ENCODE assay signal across 8 mouse cellular contexts in genomic region chrX:9200380-9200917, GRCm38 (mm10). TPM values are rescaled to one million over a fixed set of nuclear protein-coding genes. Genes with fewer than 3 reads are reported as not detected.
DNase-seq lines count a peak whose midpoint lies in the region; ATAC-seq and TF ChIP-seq lines count a peak whose summit lies in the region.

No protein-coding gene starts in this region.

- no peak overlapping the region for H3K27ac ChIP-seq in heart, embryonic 14.5 days (replicated peaks in 1 of 2; ENCODE audit: control insufficient read depth in 1 of 2, insufficient read depth in 1 of 2, low read depth in 2 of 2, low read length in 2 of 2)
- H3K27ac ChIP-seq in kidney, postnatal 0 days: no peak overlapping the region
- no peak overlapping the region for H3K27ac ChIP-seq in spleen, adult 2 months (ENCODE audit: insufficient read depth, low read length)

- no peak for TF ChIP-seq POLR2A in spleen, adult 2 months (IDR thresholded peaks at IDR 0.05; ENCODE audit: low read depth, low read length)

- H3K4me2 ChIP-seq in heart, embryonic 14.5 days (ENCODE audit: low read length): peak overlapping the region; percentile 76
- peak overlapping the region; percentile 65 for H3K4me2 ChIP-seq in kidney, postnatal 0 days (ENCODE audit: low read length)

- H3K36me3 ChIP-seq in C2C12 (ENCODE audit: control insufficient read depth, insufficient read depth): no peaks in the 10 kb centered on the region
- no peaks in the 10 kb centered on the region for H3K36me3 ChIP-seq in heart, embryonic 14.5 days (ENCODE audit: control insufficient read depth, insufficient read depth, low read length)
- H3K36me3 ChIP-seq in kidney, postnatal 0 days (ENCODE audit: insufficient read depth, low read length): no peaks in the 10 kb centered on the region
- no peaks in the 10 kb centered on the region for H3K36me3 ChIP-seq in spleen, adult 2 months (ENCODE audit: control insufficient read depth, insufficient read depth, low read length)

- peak; percentile 81 for TF ChIP-seq CTCF in C2C12 (IDR thresholded peaks at IDR 0.05; ENCODE audit: control insufficient read depth, insufficient read depth, insufficient read length)
- TF ChIP-seq CTCF in kidney, postnatal 0 days (IDR thresholded peaks at IDR 0.05; ENCODE audit: low read depth): peak; percentile 44; the same call in 1 of the 2 replicates
- TF ChIP-seq CTCF in spleen, adult 2 months (IDR thresholded peaks at IDR 0.05; ENCODE audit: extremely low read depth, insufficient read depth, insufficient read length, insufficient replicate concordance): no peak

- H3K4me3 ChIP-seq in C2C12 (ENCODE audit: insufficient read depth, poor library complexity, severe bottlenecking): peak overlapping the region; percentile 36
- peak overlapping the region; percentile 47 to 52 for H3K4me3 ChIP-seq in heart, embryonic 14.5 days (ENCODE audit: control insufficient read depth in 1 of 2, insufficient read depth in 1 of 2, low read depth in 1 of 2, low read length in 2 of 2)
- H3K4me3 ChIP-seq in kidney, postnatal 0 days (replicated peaks; ENCODE audit: low read depth, low read length): peak overlapping the region; percentile 36
- H3K4me3 ChIP-seq in spleen, adult 2 months (ENCODE audit: extremely low read depth, insufficient read depth, insufficient read length): peak overlapping the region; percentile 48

- no peaks in the 10 kb centered on the region for H3K9me3 ChIP-seq in heart, embryonic 14.5 days (ENCODE audit: control insufficient read depth, low read length)
- no peaks in the 10 kb centered on the region for H3K9me3 ChIP-seq in kidney, postnatal 0 days (replicated peaks; ENCODE audit: low read length)

- peak overlapping the region; percentile 62 for H3K9ac ChIP-seq in heart, embryonic 14.5 days (ENCODE audit: low read length)
- H3K9ac ChIP-seq in kidney, postnatal 0 days (ENCODE audit: low read depth, low read length): 0 out of 2 replicates have a peak overlapping the region, but pooled peaks have one; percentile 37

- peaks cover 0 to 3% of the 10 kb centered on the region in 2 experiments; a peak in 2 of 4 replicates for H3K4me1 ChIP-seq in heart, embryonic 14.5 days (ENCODE audit: control insufficient read depth in 2 of 2, insufficient read depth in 2 of 2, low read length in 2 of 2)
- H3K4me1 ChIP-seq in kidney, postnatal 0 days (replicated peaks; ENCODE audit: insufficient read depth, low read length): no peaks in the 10 kb centered on the region
- H3K4me1 ChIP-seq in spleen, adult 2 months (ENCODE audit: control insufficient read depth, insufficient read depth, insufficient read length): peaks cover 8% of the 10 kb centered on the region

- peak overlapping the region; percentile 77 for H3ac ChIP-seq in C2C12 (ENCODE audit: control insufficient read depth, insufficient read length, low read depth)

- peak; percentile 73 for ATAC-seq in activated CD4-positive, CD25-positive, alpha-beta regulatory T cell, adult 4 months
- ATAC-seq in heart, embryonic 14.5 days (ENCODE audit: insufficient number of reproducible peaks, insufficient read depth, low FRiP score, low read depth): no peak
- ATAC-seq in kidney, postnatal 0 days (replicated peaks; ENCODE audit: low FRiP score, low read depth): peak; percentile 73

- peak; percentile 22 for DNase-seq in embryo, embryonic 10 days (ENCODE audit: low spot score)
- peak; percentile 34 for DNase-seq in kidney, postnatal 0 days (ENCODE audit: low spot score)
- peak; percentile 59 to 68 for DNase-seq in lung, postnatal 4 days
- peak in 1 of 2 experiments; percentile 14 for DNase-seq in spleen, adult 2 months (ENCODE audit: low read depth in 1 of 2, low spot score in 2 of 2)
- DNase-seq in layer of hippocampus, postnatal 14 days (ENCODE audit: low spot score in 2 of 2): no peak

- peaks cover 7% of the 10 kb centered on the region for H3K79me3 ChIP-seq in C2C12 (ENCODE audit: low read depth)

- WGBS in heart, embryonic 14.5 days: 14% methylated on average over 66 of the region's 72 CpGs
- 32% methylated on average over 59 of the region's 72 CpGs for WGBS in kidney, postnatal 0 days
- 25% methylated on average over 69 of the region's 72 CpGs for WGBS in spleen, adult 2 months

- no peaks in the 10 kb centered on the region for H3K27me3 ChIP-seq in C2C12 (ENCODE audit: control insufficient read depth, insufficient read depth, insufficient read length)
- no peaks in the 10 kb centered on the region for H3K27me3 ChIP-seq in heart, embryonic 14.5 days (ENCODE audit: control insufficient read depth, insufficient read depth, low read length)
- no peaks in the 10 kb centered on the region for H3K27me3 ChIP-seq in kidney, postnatal 0 days (ENCODE audit: insufficient read depth, low read length)
- H3K27me3 ChIP-seq in spleen, adult 2 months (ENCODE audit: control insufficient read depth, insufficient read depth, low read length): peaks cover 5% of the 10 kb centered on the region; the same call in 1 of the 2 replicates

- peaks cover 7% of the 10 kb centered on the region for H3K79me2 ChIP-seq in C2C12 (ENCODE audit: control insufficient read depth, insufficient read depth)

TF ChIP-seq in C2C12, 6 proteins besides CTCF, POLR2A, EP300 and RAD21:
- no peak for TF ChIP-seq MYOG (IDR thresholded peaks at IDR 0.05; ENCODE audit: control insufficient read depth, extremely low read depth, insufficient read length)
- no peak for TF ChIP-seq FOSL1 (IDR thresholded peaks at IDR 0.05; ENCODE audit: insufficient read depth, low read length, poor library complexity, severe bottlenecking)
- no peak for TF ChIP-seq MYOD1 (IDR thresholded peaks at IDR 0.05; ENCODE audit: control insufficient read depth, insufficient read length, low read depth)
- no peak for TF ChIP-seq MAX (IDR thresholded peaks at IDR 0.05)
- TF ChIP-seq CEBPB (IDR thresholded peaks at IDR 0.05; ENCODE audit: low read depth): no peak
- no peak for TF ChIP-seq USF1 (IDR thresholded peaks at IDR 0.05; ENCODE audit: low read depth)

RNA-seq across cellular contexts. Expression of gene Lancl3, which starts 0.7 kb away (rescaled TPM):
- 1.3 TPM for polyA plus RNA-seq in C2C12 (2012; fragmentation: generic; extraction: Trizol)
- polyA plus RNA-seq in activated CD4-positive, CD25-positive, alpha-beta regulatory T cell, adult 4 months (2017; shearing (Covaris generic)): 1 to 10 TPM in 1 of 2 experiments, under 1 TPM in 1; 0.74 to 1.8 TPM
- 0.94 and 1.1 TPM in 2 replicates for polyA plus RNA-seq in heart, embryonic 14.5 days (2014; fragmentation: Nextera tagmentation; extraction: Ambion mirVana)
- polyA plus RNA-seq in kidney, postnatal 0 days (2015; fragmentation: Nextera tagmentation; extraction: Ambion mirVana): 0.71 and 0.82 TPM in 2 replicates
- 0.15 and 0.34 TPM in 2 replicates for polyA plus RNA-seq in spleen, adult 2 months (2012; rRNA removed)
- total RNA-seq in layer of hippocampus, postnatal 14 days (2021): 1 to 10 TPM; 3.7 to 4.7 TPM

RNA-seq across cellular contexts. Expression of gene Gm14862, which starts 56.2 kb away (rescaled TPM):
- polyA plus RNA-seq in C2C12 (2012; fragmentation: generic; extraction: Trizol): not detected
- polyA plus RNA-seq in activated CD4-positive, CD25-positive, alpha-beta regulatory T cell, adult 4 months (2017; shearing (Covaris generic)): under 1 TPM in 1 of 2 experiments, not detected in 1; 0.45 TPM
- polyA plus RNA-seq in heart, embryonic 14.5 days (2014; fragmentation: Nextera tagmentation; extraction: Ambion mirVana): 0.27 TPM in 1 of 2 replicates, not detected in the other
- polyA plus RNA-seq in kidney, postnatal 0 days (2015; fragmentation: Nextera tagmentation; extraction: Ambion mirVana): not detected in 2 replicates
- 0.09 TPM in 1 of 2 replicates, not detected in the other for polyA plus RNA-seq in spleen, adult 2 months (2012; rRNA removed)
- not detected for total RNA-seq in layer of hippocampus, postnatal 14 days (2021)

Comparison
In these comparisons a context has a peak if more than half of its experiments do, and no peak if none do; other contexts are left out.
1. DNase-seq: peak in embryo, embryonic 10 days (single experiment), kidney, postnatal 0 days (single experiment) and lung, postnatal 4 days (2 of 2); none in layer of hippocampus, postnatal 14 days (0 of 2).
2. Peak in every context shown above with its lines, with median percentiles within 50 percentile points of each other: H3K4me3 ChIP-seq.